Mouse (Mus musculus) testis, adult 2 months (tissue): Measurements from ENCODE around the gene Defb45.

Experiments used
- CTCF ChIP-seq: fragments of 200-500 bp; IDR thresholded peaks from 2 replicates; pipeline ENCODE4 v1.5.1; 2012; ENCODE audit warnings: low read depth, mild to moderate bottlenecking, inconsistent platforms, low read length, moderate library complexity; ENCODE audit not compliant: control insufficient read depth, insufficient read depth, insufficient replicate concordance
- POLR2A ChIP-seq: fragments of 200-500 bp; IDR thresholded peaks from 2 replicates; pipeline ENCODE4 v1.6.1; 2012; ENCODE audit warnings: low read depth, mild to moderate bottlenecking, inconsistent platforms, low read length, moderate library complexity; ENCODE audit not compliant: control insufficient read depth

- TF ChIP-seq CTCF (peak; percentile 88; the same call in 1 of the 2 replicates), POLR2A (no peak)
These were observed 26.9 kb downstream of the Defb45 start, which contains the start of gene Defb21 for GRCm38 (mm10) chr2:152572114-152572794.
